Mouse (Mus musculus) left cerebral cortex, adult 18-20 months (tissue): ENCODE measurements at regions not wholly inside any gene's neighbourhood (a gene's known extent, or its start where the extent isn't known, plus 50 kb on each side); places are given as distances from the start of the nearest gene placed in this dataset.

Source experiments
- DNase-seq, 2 experiments: peaks; one replicate each; pipeline ENCODE4 v3.0.0; 2021 to 2022; ENCODE audit warnings: low spot score in 2 of 2, mixed read lengths in 1 of 2

GRCm38 (mm10) chr10:21482055-21482454 is 105.0 kb downstream of the Aldh8a1 start:
- DNase-seq = no peak

- no peak for DNase-seq
Observed at GRCm38 (mm10) chr10:21482659-21483058, 105.6 kb downstream of the Aldh8a1 start.

GRCm38 (mm10) chr10:21483373-21483772 is 106.3 kb downstream of the Aldh8a1 start:
- peak in 1 of 2 experiments; percentile 13 for DNase-seq

- no peak for DNase-seq
Observed at GRCm38 (mm10) chr10:21488374-21488930, 104.5 kb upstream of the 1700020N01Rik start.

- no peak for DNase-seq
Observed at GRCm38 (mm10) chr10:21490910-21491309, 102.0 kb upstream of the 1700020N01Rik start.

GRCm38 (mm10) chr10:21492254-21492894 is 100.6 kb upstream of the 1700020N01Rik start:
- DNase-seq = no peak

GRCm38 (mm10) chr10:21494536-21494935 is 98.4 kb upstream of the 1700020N01Rik start:
- DNase-seq = no peak

- no peak for DNase-seq
Observed at GRCm38 (mm10) chr10:21497110-21497509, 95.8 kb upstream of the 1700020N01Rik start.

- DNase-seq = no peak
Observed at GRCm38 (mm10) chr10:21498143-21498542, 94.8 kb upstream of the 1700020N01Rik start.

GRCm38 (mm10) chr10:21501658-21502057 is 91.3 kb upstream of the 1700020N01Rik start:
- DNase-seq = no peak

GRCm38 (mm10) chr10:21504431-21504830 is 88.5 kb upstream of the 1700020N01Rik start:
- no peak for DNase-seq

- DNase-seq = no peak
Observed at GRCm38 (mm10) chr10:21511386-21511785, 81.6 kb upstream of the 1700020N01Rik start.

GRCm38 (mm10) chr10:21512486-21512885 is 80.5 kb upstream of the 1700020N01Rik start:
- no peak for DNase-seq

GRCm38 (mm10) chr10:21517721-21518120 is 75.2 kb upstream of the 1700020N01Rik start:
- DNase-seq = no peak

- no peak for DNase-seq
Observed at GRCm38 (mm10) chr10:21520854-21521253, 72.1 kb upstream of the 1700020N01Rik start.

GRCm38 (mm10) chr10:21525555-21525954 is 67.4 kb upstream of the 1700020N01Rik start:
- no peak for DNase-seq

- DNase-seq = no peak
Observed at GRCm38 (mm10) chr10:21528396-21528795, 64.5 kb upstream of the 1700020N01Rik start.

- DNase-seq = no peak
Observed at GRCm38 (mm10) chr10:21529098-21529749, 63.7 kb upstream of the 1700020N01Rik start.

- no peak for DNase-seq
Observed at GRCm38 (mm10) chr10:21532142-21532541, 60.8 kb upstream of the 1700020N01Rik start.

GRCm38 (mm10) chr10:21535631-21536030 is 57.3 kb upstream of the 1700020N01Rik start:
- no peak for DNase-seq

- DNase-seq = no peak
Observed at GRCm38 (mm10) chr10:21538481-21538880, 54.5 kb upstream of the 1700020N01Rik start.
